Mouse (Mus musculus) frontal cortex, postnatal 14 days (tissue): Measurements from ENCODE around the gene Pak3.

Experiments
- DNase-seq, 2 experiments: peaks; one replicate each; pipeline ENCODE4 v3.0.0; 2022; ENCODE audit warnings: low spot score in 2 of 2

Pak3 gene

DNA sequence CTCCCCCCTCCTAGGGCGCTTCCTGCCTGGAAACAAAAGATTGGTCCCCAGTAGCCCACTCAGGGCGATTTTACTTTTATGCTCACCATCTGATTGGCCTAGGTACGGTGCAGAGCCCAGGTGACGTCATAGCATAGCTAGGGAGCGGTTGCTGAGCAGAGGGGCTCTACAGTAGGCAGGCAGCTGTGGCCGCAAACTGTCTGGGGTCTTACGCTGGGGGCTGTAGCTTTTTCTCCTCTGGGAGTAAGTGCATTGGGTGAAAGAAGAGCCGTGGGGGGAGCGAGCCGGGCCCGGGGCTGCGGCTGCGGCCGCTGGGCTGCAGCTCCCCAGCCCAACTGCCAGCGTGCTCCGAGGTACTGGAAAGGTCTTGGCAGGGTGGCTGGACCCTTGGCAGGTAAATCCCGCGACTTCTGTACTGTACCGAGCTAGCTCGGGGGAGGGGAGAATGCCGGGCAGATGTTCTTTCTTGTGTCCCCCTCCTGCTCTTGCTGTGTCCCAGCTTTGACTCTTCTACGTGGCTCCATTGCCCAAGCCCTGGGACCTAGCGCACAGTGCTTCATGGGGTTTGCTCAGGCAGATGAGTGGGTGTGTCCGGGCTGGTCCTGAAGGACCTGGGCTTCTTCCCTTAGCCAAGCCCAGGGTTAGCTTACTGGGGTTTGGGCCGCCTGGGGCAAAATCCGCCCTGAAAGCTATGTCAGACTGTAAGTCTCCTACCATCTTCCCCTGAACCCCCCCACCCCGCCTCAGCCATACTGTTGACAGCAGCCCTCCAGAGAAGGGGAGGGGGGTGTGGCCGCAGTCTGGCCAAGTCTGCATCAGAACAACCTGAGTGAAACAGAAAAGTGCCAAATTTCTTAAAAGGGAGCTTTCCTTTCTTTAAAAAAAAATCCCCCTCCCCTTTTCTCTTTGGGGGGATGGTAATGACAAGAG is 146.1 kb downstream of the Pak3 start:
- DNase-seq = peak; percentile 33 to 38

DNA sequence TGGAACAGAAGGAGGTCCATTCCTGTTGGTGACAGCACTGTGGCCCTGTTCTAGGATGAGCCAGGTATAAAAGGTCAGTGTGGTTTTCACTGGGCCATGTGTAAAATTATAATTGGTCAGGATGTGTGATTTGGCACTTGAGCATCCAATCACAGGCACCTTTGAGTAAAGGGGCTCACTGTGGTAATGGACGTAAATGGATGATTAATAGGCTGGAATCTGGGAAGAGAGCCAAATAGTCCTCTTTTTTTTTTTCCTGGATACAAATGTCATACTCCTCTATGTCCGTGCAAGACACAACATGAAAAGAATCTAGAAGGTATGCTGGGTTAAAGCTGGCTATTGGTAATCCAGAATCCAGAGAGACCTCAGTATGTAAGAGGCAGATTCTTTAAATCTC is 147.4 kb downstream of the Pak3 start:
- no peak for DNase-seq

DNA sequence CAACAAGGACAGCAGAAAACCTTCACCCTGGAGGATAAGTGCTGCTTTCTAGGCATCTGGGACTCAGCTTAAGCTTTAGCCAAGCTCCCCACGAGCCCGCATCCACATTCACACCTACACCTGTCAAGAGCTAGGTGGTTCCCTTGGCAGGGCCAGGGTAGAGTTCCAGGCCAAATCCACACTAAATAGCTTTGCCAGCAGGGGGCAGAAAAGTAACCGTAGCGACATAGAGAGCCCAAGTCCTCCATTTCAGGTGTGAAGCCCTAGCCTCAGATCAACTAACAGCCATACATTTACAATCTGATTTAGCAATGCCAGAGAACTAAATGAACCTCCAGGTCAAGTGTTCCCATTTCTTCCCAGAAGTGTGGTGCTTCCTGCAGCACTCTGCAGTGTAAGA is 148.6 kb downstream of the Pak3 start:
- no peak for DNase-seq

DNA sequence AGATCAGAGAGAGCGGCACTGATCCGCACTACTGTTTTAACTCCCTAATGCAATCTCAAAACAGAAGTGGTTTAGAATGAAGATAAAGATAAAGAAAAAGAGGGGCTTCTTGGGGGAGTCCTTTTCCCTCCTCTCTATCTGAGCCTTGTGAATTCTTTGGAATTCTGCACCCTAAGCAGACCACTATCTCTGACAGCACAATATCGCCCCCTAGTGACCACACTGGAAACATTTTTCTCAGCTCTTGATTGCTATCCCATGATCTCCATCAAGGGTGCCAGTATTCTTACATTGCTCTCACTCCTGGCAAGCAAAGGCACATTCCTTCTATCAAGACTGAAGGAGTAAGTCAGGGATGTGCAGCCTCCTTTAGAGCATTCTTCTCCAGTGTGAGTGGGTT is 149.9 kb downstream of the Pak3 start:
- peak in 1 of 2 experiments; percentile 38 for DNase-seq

DNA sequence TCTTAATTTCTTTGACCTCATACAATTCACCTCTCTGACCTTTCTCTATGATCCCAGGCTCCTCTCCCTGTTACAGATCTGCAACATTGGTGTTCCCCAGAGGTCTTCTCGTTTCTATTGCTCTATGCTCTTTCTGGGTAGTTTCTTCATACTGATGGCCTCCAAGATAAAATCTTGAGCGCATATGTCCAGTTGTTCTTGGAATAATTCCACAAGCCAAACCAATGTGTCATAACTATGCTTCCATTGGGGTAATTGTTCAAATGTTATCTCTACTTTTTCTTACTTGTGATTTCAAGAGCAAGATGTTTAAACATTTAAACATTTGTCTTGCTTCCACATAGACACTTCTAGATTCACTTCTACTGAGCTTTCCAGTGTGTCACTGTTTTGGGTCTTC is 160.2 kb downstream of the Pak3 start:
- DNase-seq = no peak

DNA sequence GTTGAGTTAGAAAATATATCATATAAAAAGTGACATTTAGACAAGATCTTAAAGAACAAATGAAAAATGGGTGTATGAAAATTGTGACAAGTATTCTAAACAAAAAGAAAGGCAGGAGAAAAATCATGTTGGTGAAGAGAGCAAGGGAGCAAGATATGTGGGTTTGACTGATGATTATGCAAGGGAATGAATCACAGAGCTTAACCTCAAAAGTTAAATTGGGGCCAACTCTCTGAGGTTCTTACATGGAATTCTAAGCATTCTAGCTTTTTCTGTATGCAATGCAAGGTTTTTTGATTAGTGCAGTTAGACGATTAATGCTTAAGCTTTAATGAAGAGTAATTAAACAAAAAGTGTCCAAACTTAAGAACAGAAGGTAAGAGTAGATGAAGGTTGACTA is 203.9 kb downstream of the Pak3 start:
- DNase-seq = no peak

DNA sequence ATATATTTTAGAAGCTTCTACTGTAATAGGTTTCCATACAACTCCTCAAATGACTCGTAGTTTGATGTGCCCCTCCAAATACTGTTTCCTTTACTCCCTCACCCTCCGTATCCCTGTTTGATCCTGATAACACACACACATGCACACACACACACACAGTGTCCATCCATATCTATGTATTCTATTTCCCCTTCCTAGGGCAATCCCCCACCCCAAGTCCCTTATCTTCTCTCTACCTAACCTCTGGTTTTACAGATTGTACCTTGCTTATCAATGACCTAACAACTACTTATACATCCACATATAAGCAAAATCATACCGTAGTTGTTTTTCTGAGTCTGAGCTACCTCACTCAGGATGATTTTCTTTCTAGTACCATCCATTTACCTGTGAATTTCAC is 207.0 kb downstream of the Pak3 start:
- no peak for DNase-seq

DNA sequence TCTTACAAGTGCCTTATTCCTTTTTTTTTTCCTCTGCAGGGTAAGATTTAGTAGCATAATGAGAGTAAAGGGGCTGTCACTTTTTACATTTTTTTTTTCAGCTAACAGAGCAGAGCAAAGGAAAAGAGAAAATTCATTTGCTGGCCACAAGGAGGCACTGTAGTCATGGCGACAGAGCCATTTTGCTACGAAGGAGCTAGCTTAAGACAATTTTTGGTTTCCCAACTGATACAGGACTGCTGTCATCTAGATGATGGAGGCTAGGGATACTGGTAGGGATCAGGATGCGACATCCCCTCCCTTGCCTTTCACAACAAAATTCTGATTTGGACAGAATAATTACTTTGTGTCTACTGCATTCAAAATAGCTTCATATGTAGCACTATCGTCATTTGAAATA is 217.6 kb downstream of the Pak3 start:
- no peak for DNase-seq

DNA sequence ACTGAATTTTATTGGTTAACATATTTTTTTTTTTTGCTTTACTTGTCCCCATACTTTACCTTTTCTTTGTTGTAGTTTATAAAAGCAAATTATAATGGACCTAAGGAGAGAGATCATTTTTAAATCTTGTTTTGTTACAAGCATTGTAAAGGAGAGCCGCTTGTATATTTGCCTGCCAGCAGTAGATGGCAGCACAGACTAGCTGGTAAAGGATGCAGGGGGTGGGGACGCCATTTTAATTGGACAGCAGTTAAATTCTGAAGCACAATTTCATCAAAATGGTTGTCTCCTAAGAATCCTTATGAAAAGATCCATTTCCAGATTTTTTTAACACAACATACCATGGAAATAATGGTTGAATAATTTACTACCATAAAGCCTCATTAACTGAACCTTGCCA is 220.8 kb downstream of the Pak3 start:
- DNase-seq = no peak

DNA sequence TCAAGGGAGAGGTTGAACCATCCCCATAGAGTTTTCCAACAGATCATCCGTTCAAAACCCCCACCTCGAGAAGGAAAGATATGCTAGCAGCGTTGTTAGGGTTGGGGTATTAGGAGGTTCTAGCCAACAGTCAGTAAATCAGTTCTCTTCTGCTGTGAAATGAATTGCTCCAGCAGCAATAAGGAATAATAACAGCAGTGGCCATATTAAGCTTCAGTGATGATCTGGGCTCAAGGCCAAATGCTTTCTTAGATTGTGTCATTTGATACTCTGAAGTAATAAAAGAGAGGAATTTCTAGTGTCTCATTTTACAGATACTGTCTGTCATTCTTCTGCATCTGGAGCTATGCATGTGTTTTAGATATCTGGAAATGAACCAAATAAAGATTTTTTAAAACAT is 244.2 kb downstream of the Pak3 start:
- DNase-seq = no peak

DNA sequence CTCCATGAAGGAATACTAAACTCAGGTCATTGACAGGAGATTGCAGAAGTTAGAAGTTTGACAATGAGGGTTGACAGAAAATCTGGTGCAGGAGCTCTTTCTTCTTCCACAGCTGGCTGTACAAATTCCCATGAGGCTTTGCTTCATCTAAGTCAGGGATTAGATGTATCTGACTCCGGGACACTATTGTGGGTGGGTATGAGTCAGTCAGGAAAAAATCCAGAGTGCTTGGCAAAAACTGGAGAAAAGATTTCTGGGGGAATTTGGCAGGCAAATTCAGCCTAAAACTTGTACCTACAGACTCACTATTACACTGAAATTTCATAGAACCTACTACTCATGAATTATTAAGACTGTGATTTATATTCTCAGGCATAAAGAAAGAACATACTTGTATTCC is 297.6 kb downstream of the Pak3 start:
- no peak for DNase-seq

DNA sequence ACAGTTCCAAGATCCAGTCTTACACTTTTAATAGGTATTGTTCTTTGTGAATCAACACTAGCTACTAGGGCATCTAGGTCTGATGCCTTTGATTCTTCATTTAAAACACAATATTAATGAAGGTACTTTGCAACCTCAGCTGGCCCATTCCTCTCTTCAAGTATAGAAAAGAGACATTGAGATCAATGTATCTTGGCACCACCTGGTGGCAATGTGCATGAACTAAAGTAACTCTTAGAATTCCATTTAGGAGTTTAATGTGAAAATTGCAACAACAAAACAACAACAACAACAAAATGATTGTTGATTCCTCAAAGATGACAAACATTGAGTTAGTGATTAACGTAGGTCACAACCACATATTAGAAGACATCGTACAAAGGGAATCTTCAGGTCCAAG is 300.6 kb downstream of the Pak3 start:
- no peak for DNase-seq

DNA sequence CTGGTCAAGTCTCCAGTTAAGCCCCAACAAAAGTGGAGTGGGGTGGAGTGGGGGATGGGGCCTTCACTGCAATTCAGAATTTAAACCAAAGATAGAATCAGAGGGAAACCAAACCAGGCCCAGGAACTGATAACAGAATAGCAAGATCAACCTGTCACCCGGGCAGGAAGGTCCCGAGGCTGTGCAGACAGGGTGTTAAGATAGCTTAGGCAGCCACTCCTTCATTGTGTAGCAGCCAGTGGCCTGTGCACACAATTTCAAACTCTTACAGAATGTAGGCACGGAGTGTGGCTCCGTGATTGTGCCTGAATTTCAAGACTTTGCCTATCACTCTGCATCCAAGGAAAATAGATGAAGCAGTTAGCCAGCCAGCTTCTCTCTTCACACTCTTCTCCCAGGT is 308.1 kb downstream of the Pak3 start:
- no peak for DNase-seq

DNA sequence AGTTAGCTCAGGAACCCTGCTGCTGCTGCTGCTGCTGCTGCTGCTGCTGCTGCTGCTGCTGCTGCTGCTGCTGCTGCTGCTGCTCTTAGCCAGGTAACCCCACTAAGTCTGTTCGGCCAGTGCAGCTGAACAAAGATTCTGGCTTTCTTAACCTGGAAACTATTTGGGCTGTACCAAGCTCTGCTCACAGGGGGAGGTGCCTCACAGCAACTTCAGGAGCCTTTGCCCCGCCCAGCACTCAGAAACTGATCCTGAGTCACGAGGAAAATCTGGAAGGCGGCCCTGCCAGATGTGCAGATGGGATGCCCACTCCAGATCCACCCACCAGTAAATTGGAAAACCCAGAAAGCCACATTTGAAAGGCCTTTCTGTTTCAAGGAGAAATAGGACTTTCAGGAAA is 308.8 kb downstream of the Pak3 start, which contains the start of gene Capn6:
Capn6 (minus strand) TSS at position 203 of the 400 bp plus-strand sequence.
- DNase-seq = no peak

DNA sequence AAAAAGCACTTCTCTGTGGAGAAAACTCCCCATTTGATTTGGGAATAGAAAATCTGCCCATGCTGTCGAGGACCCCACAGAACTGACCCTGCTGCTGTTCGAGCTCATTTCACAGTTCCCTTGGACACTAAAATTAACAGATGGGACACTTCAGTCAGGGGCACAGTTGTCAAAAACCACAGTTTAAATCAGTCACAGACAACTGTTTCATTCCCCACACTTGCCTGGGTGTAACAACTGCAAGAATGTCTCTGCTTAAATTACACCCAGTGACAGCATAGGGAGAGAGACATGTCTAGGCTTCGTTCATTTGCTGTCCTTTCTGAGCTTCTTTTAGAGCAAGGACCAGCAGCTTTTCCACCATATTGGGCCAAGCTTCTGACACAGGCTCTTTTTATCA is 328.2 kb downstream of the Pak3 start:
- no peak for DNase-seq
